Mouse (Mus musculus) bone marrow macrophage, adult 2 months (primary cell): Measurements from ENCODE around the gene Rbm4. TPM values are rescaled to one million over a fixed set of nuclear protein-coding genes. Genes with fewer than 3 reads are reported as not detected.

Experiments
- H3K27ac ChIP-seq: 2 replicates; pipeline ENCODE4 v1.5.1; 2012; ENCODE audit warnings: low read depth, low read length; ENCODE audit not compliant: insufficient read depth
- H3K4me1 ChIP-seq: 2 replicates; pipeline ENCODE4 v1.6.1; 2012; ENCODE audit warnings: low read length; ENCODE audit not compliant: control insufficient read depth, insufficient read depth
- H3K4me3 ChIP-seq: 2 replicates; pipeline ENCODE4 v1.5.1; 2012; ENCODE audit warnings: mild to moderate bottlenecking, low read length, moderate library complexity; ENCODE audit not compliant: insufficient read depth
- CTCF ChIP-seq: IDR thresholded peaks from 2 replicates; pipeline ENCODE4 v1.5.1; 2012; ENCODE audit warnings: low read depth, mild to moderate bottlenecking, low read length, moderate library complexity
- POLR2A ChIP-seq: IDR thresholded peaks from 2 replicates; pipeline ENCODE4 v1.6.1; 2012; ENCODE audit warnings: mild to moderate bottlenecking, low read depth, low read length, borderline replicate concordance
- polyA plus RNA-seq: library from polyadenylated mRNA; stranded (reverse); fragments of >200 nt; gene quantifications from 2 replicates; pipeline ENCODE4 v1.2.4, GENCODE M21; 2012; ENCODE audit not compliant: missing spikeins, insufficient read depth, insufficient read length

Gene Rbm4
- polyA plus RNA-seq, 1 experiment: 18.6 TPM

GRCm38 (mm10) chr19:4742229-4742628 lies 51.5 kb downstream of the Rbm4 start:
- no peak overlapping the region for H3K4me3 ChIP-seq
- H3K4me1 ChIP-seq: peaks cover 10% of the 10 kb centered on the region
- H3K27ac ChIP-seq: no peak overlapping the region
- TF ChIP-seq CTCF (no peak), POLR2A (no peak)

GRCm38 (mm10) chr19:4741482-4741881 lies 52.2 kb downstream of the Rbm4 start:
- peaks cover 10% of the 10 kb centered on the region for H3K4me1 ChIP-seq
- TF ChIP-seq POLR2A: no peak
- TF ChIP-seq CTCF: no peak
- H3K4me3 ChIP-seq: no peak overlapping the region

GRCm38 (mm10) chr19:4739762-4740161 lies 53.9 kb downstream of the Rbm4 start:
- no peak for TF ChIP-seq CTCF
- TF ChIP-seq POLR2A: no peak
- no peak overlapping the region for H3K27ac ChIP-seq
- H3K4me1 ChIP-seq: peaks cover 10% of the 10 kb centered on the region
- no peak overlapping the region for H3K4me3 ChIP-seq

More at GRCm38 (mm10) chr19:4741482-4741881, 52.2 kb downstream of the Rbm4 start:
- H3K27ac ChIP-seq: no peak overlapping the region

DNA sequence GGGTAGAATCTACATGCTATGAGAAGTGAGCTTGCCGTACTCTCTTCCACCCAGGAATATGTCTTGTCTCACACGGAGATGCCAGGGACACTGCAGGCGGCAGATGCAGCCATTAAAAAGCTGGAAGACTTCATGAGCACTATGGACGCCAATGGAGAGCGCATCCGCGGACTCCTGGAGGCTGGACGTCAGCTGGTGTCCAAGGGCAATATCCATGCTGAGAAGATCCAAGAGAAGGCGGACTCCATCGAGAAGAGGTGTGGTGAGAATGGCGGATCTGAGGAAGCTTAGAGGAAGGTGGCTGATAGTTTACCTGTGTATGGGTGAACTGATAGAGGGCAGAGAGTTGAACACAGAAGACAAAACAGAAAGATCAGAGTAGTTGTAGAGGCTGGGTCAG lies 54.6 kb downstream of the Rbm4 start:
- H3K4me1 ChIP-seq: peaks cover 10% of the 10 kb centered on the region
- TF ChIP-seq CTCF (no peak), POLR2A (no peak)
- H3K27ac ChIP-seq: no peak overlapping the region
- H3K4me3 ChIP-seq: no peak overlapping the region

DNA sequence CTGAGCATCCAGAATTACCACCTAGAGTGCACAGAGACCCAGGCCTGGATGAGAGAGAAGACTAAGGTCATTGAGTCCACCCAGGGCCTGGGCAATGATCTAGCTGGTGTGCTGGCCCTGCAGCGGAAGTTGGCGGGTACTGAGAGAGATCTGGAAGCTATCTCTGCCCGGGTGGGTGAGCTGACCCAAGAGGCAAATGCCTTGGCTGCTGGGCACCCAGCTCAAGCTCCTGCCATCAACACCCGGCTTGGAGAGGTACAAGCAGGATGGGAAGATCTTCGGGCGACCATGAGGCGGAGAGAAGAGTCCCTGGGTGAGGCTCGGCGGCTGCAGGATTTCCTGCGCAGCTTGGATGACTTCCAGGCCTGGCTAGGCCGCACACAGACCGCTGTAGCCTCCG lies 55.8 kb downstream of the Rbm4 start:
- Histone ChIP-seq H3K27ac (no peak overlapping the region), H3K4me1 (peaks cover 10% of the 10 kb centered on the region), H3K4me3 (no peak overlapping the region)
- TF ChIP-seq CTCF (no peak), POLR2A (no peak)

Other genes with a start within 250 kb of the Rbm4 start
- gene Lrfn4, start 178.2 kb downstream of the Rbm4 start, polyA plus RNA-seq: 0.50 and 0.73 TPM in 2 replicates
- 25.5 and 33.7 TPM in 2 replicates for gene Rce1, start 168.3 kb downstream of the Rbm4 start, polyA plus RNA-seq
- gene Gm960, start 95.2 kb downstream of the Rbm4 start, polyA plus RNA-seq: not detected in 2 replicates
- not detected in 2 replicates for gene Sptbn2, start 82.7 kb downstream of the Rbm4 start, polyA plus RNA-seq
- gene Rbm4b, start 37.4 kb downstream of the Rbm4 start, polyA plus RNA-seq: 6.2 and 7.7 TPM in 2 replicates
- 9.0 and 22.6 TPM in 2 replicates for gene Gm21992, start 17.7 kb upstream of the Rbm4 start, polyA plus RNA-seq
- 21.0 and 22.9 TPM in 2 replicates for gene Rbm14, start 17.7 kb upstream of the Rbm4 start, polyA plus RNA-seq
- 42.5 and 42.8 TPM in 2 replicates for gene Ccs, start 45.4 kb upstream of the Rbm4 start, polyA plus RNA-seq
- not detected in 2 replicates for gene Ccdc87, start 45.5 kb upstream of the Rbm4 start, polyA plus RNA-seq
- 23.6 and 29.5 TPM in 2 replicates for gene Ctsf, start 61.2 kb upstream of the Rbm4 start, polyA plus RNA-seq
- 0.56 TPM in 1 of 2 replicates, not detected in the other for gene Actn3, start 84.0 kb upstream of the Rbm4 start, polyA plus RNA-seq
- 12.0 and 14.2 TPM in 2 replicates for gene Zdhhc24, start 84.8 kb upstream of the Rbm4 start, polyA plus RNA-seq
- gene Bbs1, start 112.7 kb upstream of the Rbm4 start, polyA plus RNA-seq: 2.0 and 3.0 TPM in 2 replicates
- 39.7 and 62.7 TPM in 2 replicates for gene Dpp3, start 134.4 kb upstream of the Rbm4 start, polyA plus RNA-seq
- gene Peli3, start 149.2 kb upstream of the Rbm4 start, polyA plus RNA-seq: 4.6 and 5.4 TPM in 2 replicates
- 45.6 and 53.2 TPM in 2 replicates for gene Mrpl11, start 168.2 kb upstream of the Rbm4 start, polyA plus RNA-seq
- 1.3 and 1.6 TPM in 2 replicates for gene Npas4, start 196.4 kb upstream of the Rbm4 start, polyA plus RNA-seq
- gene Slc29a2, start 230.0 kb upstream of the Rbm4 start, polyA plus RNA-seq: 0.91 and 1.2 TPM in 2 replicates
- gene B4gat1, start 244.9 kb upstream of the Rbm4 start, polyA plus RNA-seq: 23.3 and 30.4 TPM in 2 replicates
- gene AC124502.3, start 245.0 kb upstream of the Rbm4 start, polyA plus RNA-seq: 1.6 and 2.2 TPM in 2 replicates
- 58.2 and 63.1 TPM in 2 replicates for gene Brms1, start 247.5 kb upstream of the Rbm4 start, polyA plus RNA-seq